Mouse (Mus musculus) left cerebral cortex, adult 8-10 months (tissue): ENCODE measurements around the gene Ddost. TPM values are rescaled to one million over a fixed set of nuclear protein-coding genes. Genes with fewer than 3 reads are reported as not detected.

Experiments used
- microRNA-seq, 2 experiments: library from miRNA; unstranded; fragments of <30 nt; microRNA quantifications; one replicate each; pipeline ENCODE4 v1.2.0; 2022
- total RNA-seq, 4 experiments: library from RNA; stranded (reverse); gene quantifications; 2 replicates each; pipeline ENCODE4 v1.2.4; 2022

The Ddost gene
- total RNA-seq, 4 experiments from 2014 or later, result 92.1 to 102 (median 93.0) TPM

Small RNAs within 50 kb of the gene (microRNA-seq; reads per million reads assigned to microRNA genes)
- gene Gm27646, result 0 reads per million in 2 experiments
- gene Mir7019, result 17.7 to 19.6 reads per million in 2 experiments

Other genes starting within 250 kb of the Ddost start
- gene Hp1bp3, start 88.4 kb upstream of the Ddost start, total RNA-seq, result 100 to 1,000 TPM; 206 to 215 (median 214) TPM
- gene Sh2d5, start 54.3 kb upstream of the Ddost start, total RNA-seq, result 10 to 100 TPM; 75.0 to 83.6 (median 79.2) TPM
- 10 to 100 TPM; 28.1 to 33.2 (median 31.7) TPM for gene Kif17, start 54.3 kb upstream of the Ddost start, total RNA-seq
- 100 to 1,000 TPM; 329 to 369 (median 363) TPM for gene Pink1, start 21.6 kb downstream of the Ddost start, total RNA-seq
- gene Cda, start 63.3 kb downstream of the Ddost start, total RNA-seq, result 1 to 10 TPM; 3.4 to 5.3 (median 4.4) TPM
- gene Fam43b, start 91.8 kb downstream of the Ddost start, total RNA-seq, result 10 to 100 TPM; 27.9 to 32.2 (median 28.2) TPM
- 10 to 100 TPM; 51.6 to 54.5 (median 52.7) TPM for gene Mul1, start 129.9 kb downstream of the Ddost start, total RNA-seq
- 1,000 to 10,000 TPM in 2 of 4 experiments, 100 to 1,000 TPM in 2; 966 to 1,102 (median 1,006) TPM for gene Camk2n1, start 149.6 kb downstream of the Ddost start, total RNA-seq